Mouse (Mus musculus): ENCODE measurements around the gene Gm498. TPM values are rescaled to one million over a fixed set of nuclear protein-coding genes. Genes with fewer than 3 reads are reported as not detected.

Gene Gm498
- polyA plus RNA-seq, 1 experiment from 2014 or later: not detected

GRCm38 (mm10) chr7:143868874-143869273 lies 2.2 kb downstream of the Gm498 start:
- no peak for ATAC-seq
- 51% methylated on average over 4 of the region's 4 CpGs for WGBS (ENCODE audit: insufficient replicate concordance)
- H3K9me3 ChIP-seq (ENCODE audit: low read length): no peaks in the 10 kb centered on the region

GRCm38 (mm10) chr7:143883717-143884116 lies 17.1 kb downstream of the Gm498 start:
- no peak overlapping the region for H3K9ac ChIP-seq (replicated peaks)
- H3K27ac ChIP-seq (ENCODE audit: low read depth): no peak overlapping the region
- H3K4me1 ChIP-seq (ENCODE audit: insufficient read depth): no peaks in the 10 kb centered on the region
- H3K36me3 ChIP-seq (replicated peaks; ENCODE audit: insufficient read depth, low read length): no peaks in the 10 kb centered on the region
- H3K4me3 ChIP-seq (ENCODE audit: low read depth, low read length): no peak overlapping the region
- H3K27me3 ChIP-seq (ENCODE audit: insufficient read depth, low read length): no peaks in the 10 kb centered on the region
- WGBS (ENCODE audit: insufficient replicate concordance): 50% methylated on average over 6 of the region's 6 CpGs
- no peaks in the 10 kb centered on the region for H3K9me3 ChIP-seq (ENCODE audit: low read length)
- DNase-seq (no peak), ATAC-seq (0 out of 2 replicates have a peak, but pooled peaks have one; percentile 38)
- no peak overlapping the region for H3K4me2 ChIP-seq (ENCODE audit: low read depth, low read length)
- no peak for TF ChIP-seq EP300 (IDR thresholded peaks at IDR 0.05; ENCODE audit: low read depth)
- TF ChIP-seq CTCF (IDR thresholded peaks at IDR 0.05; ENCODE audit: low read depth): no peak

More at GRCm38 (mm10) chr7:143868874-143869273, 2.2 kb downstream of the Gm498 start:
- Histone ChIP-seq H3K4me2 (ENCODE audit: low read depth, low read length) (no peak overlapping the region), H3K4me1 (ENCODE audit: insufficient read depth) (no peaks in the 10 kb centered on the region), H3K27me3 (ENCODE audit: insufficient read depth, low read length) (no peaks in the 10 kb centered on the region), H3K4me3 (ENCODE audit: low read depth, low read length) (no peak overlapping the region), H3K36me3 (replicated peaks; ENCODE audit: insufficient read depth, low read length) (no peaks in the 10 kb centered on the region), H3K9ac (replicated peaks) (no peak overlapping the region), H3K27ac (ENCODE audit: low read depth) (no peak overlapping the region)
- TF ChIP-seq EP300 (IDR thresholded peaks at IDR 0.05; ENCODE audit: low read depth) (no peak), CTCF (IDR thresholded peaks at IDR 0.05; ENCODE audit: low read depth) (no peak)
- no peak for DNase-seq

GRCm38 (mm10) chr7:143891146-143891545 lies 24.5 kb downstream of the Gm498 start:
- DNase-seq: no peak
- Histone ChIP-seq H3K27me3 (ENCODE audit: insufficient read depth, low read length) (no peaks in the 10 kb centered on the region), H3K9ac (replicated peaks) (no peak overlapping the region), H3K4me1 (ENCODE audit: insufficient read depth) (no peaks in the 10 kb centered on the region), H3K9me3 (ENCODE audit: low read length) (no peaks in the 10 kb centered on the region), H3K27ac (ENCODE audit: low read depth) (no peak overlapping the region), H3K4me3 (ENCODE audit: low read depth, low read length) (no peak overlapping the region), H3K4me2 (ENCODE audit: low read depth, low read length) (no peak overlapping the region), H3K36me3 (replicated peaks; ENCODE audit: insufficient read depth, low read length) (no peaks in the 10 kb centered on the region)
- TF ChIP-seq CTCF (IDR thresholded peaks at IDR 0.05; ENCODE audit: low read depth) (no peak), EP300 (IDR thresholded peaks at IDR 0.05; ENCODE audit: low read depth) (no peak)
- ATAC-seq: no peak
- 73% methylated on average over 2 of the region's 2 CpGs for WGBS (ENCODE audit: insufficient replicate concordance)

GRCm38 (mm10) chr7:143892361-143892760 lies 25.7 kb downstream of the Gm498 start:
- H3K9me3 ChIP-seq (ENCODE audit: low read length): no peaks in the 10 kb centered on the region
- H3K27ac ChIP-seq (ENCODE audit: low read depth): no peak overlapping the region
- H3K9ac ChIP-seq (replicated peaks): no peak overlapping the region
- no peak for DNase-seq
- WGBS (ENCODE audit: insufficient replicate concordance): 67% methylated on average over 2 of the region's 2 CpGs
- no peak overlapping the region for H3K4me2 ChIP-seq (ENCODE audit: low read depth, low read length)
- no peaks in the 10 kb centered on the region for H3K27me3 ChIP-seq (ENCODE audit: insufficient read depth, low read length)
- ATAC-seq: no peak
- TF ChIP-seq EP300 (IDR thresholded peaks at IDR 0.05; ENCODE audit: low read depth) (no peak), CTCF (IDR thresholded peaks at IDR 0.05; ENCODE audit: low read depth) (no peak)
- H3K4me3 ChIP-seq (ENCODE audit: low read depth, low read length): no peak overlapping the region
- no peaks in the 10 kb centered on the region for H3K4me1 ChIP-seq (ENCODE audit: insufficient read depth)
- H3K36me3 ChIP-seq (replicated peaks; ENCODE audit: insufficient read depth, low read length): no peaks in the 10 kb centered on the region

GRCm38 (mm10) chr7:143900667-143901066 lies 34.0 kb downstream of the Gm498 start:
- no peak overlapping the region for H3K9ac ChIP-seq (replicated peaks)
- no peaks in the 10 kb centered on the region for H3K9me3 ChIP-seq (ENCODE audit: low read length)
- H3K4me2 ChIP-seq (ENCODE audit: low read depth, low read length): no peak overlapping the region
- DNase-seq: no peak
- H3K27me3 ChIP-seq (ENCODE audit: insufficient read depth, low read length): no peaks in the 10 kb centered on the region
- 24% methylated on average over 2 of the region's 2 CpGs for WGBS (ENCODE audit: insufficient replicate concordance)
- ATAC-seq: no peak
- no peak overlapping the region for H3K4me3 ChIP-seq (ENCODE audit: low read depth, low read length)
- TF ChIP-seq EP300 (IDR thresholded peaks at IDR 0.05; ENCODE audit: low read depth) (no peak), CTCF (IDR thresholded peaks at IDR 0.05; ENCODE audit: low read depth) (peak; percentile 51)
- no peaks in the 10 kb centered on the region for H3K4me1 ChIP-seq (ENCODE audit: insufficient read depth)
- H3K36me3 ChIP-seq (replicated peaks; ENCODE audit: insufficient read depth, low read length): no peaks in the 10 kb centered on the region
- H3K27ac ChIP-seq (ENCODE audit: low read depth): no peak overlapping the region

GRCm38 (mm10) chr7:143905176-143905575 lies 38.5 kb downstream of the Gm498 start:
- no peaks in the 10 kb centered on the region for H3K27me3 ChIP-seq (ENCODE audit: insufficient read depth, low read length)
- no peak for DNase-seq
- no peak overlapping the region for H3K27ac ChIP-seq (ENCODE audit: low read depth)
- H3K4me3 ChIP-seq (ENCODE audit: low read depth, low read length): no peak overlapping the region
- H3K4me2 ChIP-seq (ENCODE audit: low read depth, low read length): no peak overlapping the region
- no peaks in the 10 kb centered on the region for H3K4me1 ChIP-seq (ENCODE audit: insufficient read depth)
- H3K9me3 ChIP-seq (ENCODE audit: low read length): no peaks in the 10 kb centered on the region
- H3K9ac ChIP-seq (replicated peaks): no peak overlapping the region
- TF ChIP-seq EP300 (IDR thresholded peaks at IDR 0.05; ENCODE audit: low read depth) (no peak), CTCF (IDR thresholded peaks at IDR 0.05; ENCODE audit: low read depth) (no peak)
- no peaks in the 10 kb centered on the region for H3K36me3 ChIP-seq (replicated peaks; ENCODE audit: insufficient read depth, low read length)
- no peak for ATAC-seq
- 88% methylated on average over 1 of the region's 1 CpGs for WGBS (ENCODE audit: insufficient replicate concordance)

- Histone ChIP-seq H3K36me3 (replicated peaks; ENCODE audit: insufficient read depth, low read length) (no peaks in the 10 kb centered on the region), H3K27me3 (ENCODE audit: insufficient read depth, low read length) (no peaks in the 10 kb centered on the region), H3K9ac (replicated peaks) (no peak overlapping the region), H3K27ac (ENCODE audit: low read depth) (no peak overlapping the region), H3K4me1 (ENCODE audit: insufficient read depth) (no peaks in the 10 kb centered on the region), H3K4me2 (ENCODE audit: low read depth, low read length) (no peak overlapping the region), H3K9me3 (ENCODE audit: low read length) (no peaks in the 10 kb centered on the region), H3K4me3 (ENCODE audit: low read depth, low read length) (no peak overlapping the region)
- WGBS (ENCODE audit: insufficient replicate concordance): 83% methylated on average over 3 of the region's 3 CpGs
- ATAC-seq: no peak
- TF ChIP-seq CTCF (IDR thresholded peaks at IDR 0.05; ENCODE audit: low read depth): no peak
- TF ChIP-seq EP300 (IDR thresholded peaks at IDR 0.05; ENCODE audit: low read depth): no peak
- no peak for DNase-seq
Measured at GRCm38 (mm10) chr7:143905606-143906005, 39.0 kb downstream of the Gm498 start.

Data from liver, postnatal 0 days (tissue).